Mouse (Mus musculus): ENCODE results near the gene Rp9. TPM values are rescaled to one million over a fixed set of nuclear protein-coding genes. Genes with fewer than 3 reads are reported as not detected.
A peak's percentile ranks its signal among the peaks of the same experiment; 100 is the strongest.
"Not testable (repeated sequence)": the region's sequence is repeated elsewhere in the genome, so short reads cannot be mapped to it uniquely, and the experiment has no call there.

Rp9 gene
- polyA plus RNA-seq, 1 experiment from 2014 or later = 56.0 TPM

GRCm38 (mm10) chr9:22467371-22468169 lies 2.0 kb downstream of the Rp9 start:
- under 1% methylated on average over 71 of the region's 73 CpGs for WGBS

GRCm38 (mm10) chr9:22466212-22466611 lies 3.3 kb downstream of the Rp9 start:
- Histone ChIP-seq H3K4me3 (ENCODE audit: low read length) (no peak overlapping the region), H3K27ac (ENCODE audit: low read length) (no peak overlapping the region), H3K27me3 (ENCODE audit: insufficient read depth, low read length) (no peaks in the 10 kb centered on the region), H3K9ac (replicated peaks; ENCODE audit: low read length) (no peak overlapping the region), H3K36me3 (ENCODE audit: insufficient read depth, low read length) (peaks cover 11% of the 10 kb centered on the region), H3K4me1 (ENCODE audit: insufficient read depth, low read length) (0 out of 2 replicates have a peak, but pooled peaks cover 3% of the 10 kb centered on the region), H3K9me3 (ENCODE audit: low read length) (no peaks in the 10 kb centered on the region), H3K4me2 (replicated peaks; ENCODE audit: low read depth, low read length) (no peak overlapping the region)
- no peak for ATAC-seq (ENCODE audit: low FRiP score, low TSS enrichment)
- 91% methylated on average over 5 of the region's 5 CpGs for WGBS

More at GRCm38 (mm10) chr9:22467371-22468169, 2.0 kb downstream of the Rp9 start:
- Histone ChIP-seq H3K9ac (replicated peaks; ENCODE audit: low read length) (peak overlapping the region; percentile 97), H3K36me3 (ENCODE audit: insufficient read depth, low read length) (peaks cover 6% of the 10 kb centered on the region; the same call in 1 of the 2 replicates), H3K4me1 (ENCODE audit: insufficient read depth, low read length) (0 out of 2 replicates have a peak, but pooled peaks cover 3% of the 10 kb centered on the region), H3K9me3 (ENCODE audit: low read length) (no peaks in the 10 kb centered on the region), H3K27me3 (ENCODE audit: insufficient read depth, low read length) (no peaks in the 10 kb centered on the region), H3K4me3 (ENCODE audit: low read length) (peak overlapping the region; percentile 84), H3K4me2 (replicated peaks; ENCODE audit: low read depth, low read length) (peak overlapping the region; percentile 71), H3K27ac (ENCODE audit: low read length) (peak overlapping the region; percentile 86)
- peak; percentile 81 for ATAC-seq (ENCODE audit: low FRiP score, low TSS enrichment)

GRCm38 (mm10) chr9:22461946-22462345 lies 7.6 kb downstream of the Rp9 start:
- Histone ChIP-seq H3K27ac (ENCODE audit: low read length) (no peak overlapping the region), H3K4me1 (ENCODE audit: insufficient read depth, low read length) (no peaks in the 10 kb centered on the region), H3K4me3 (ENCODE audit: low read length) (no peak overlapping the region), H3K4me2 (replicated peaks; ENCODE audit: low read depth, low read length) (no peak overlapping the region), H3K27me3 (ENCODE audit: insufficient read depth, low read length) (no peaks in the 10 kb centered on the region), H3K9ac (replicated peaks; ENCODE audit: low read length) (no peak overlapping the region), H3K9me3 (ENCODE audit: low read length) (no peaks in the 10 kb centered on the region), H3K36me3 (ENCODE audit: insufficient read depth, low read length) (peaks cover 27% of the 10 kb centered on the region)
- no peak for ATAC-seq (ENCODE audit: low FRiP score, low TSS enrichment)
- 82% methylated on average over 3 of the region's 3 CpGs for whole genome bisulfite sequencing

GRCm38 (mm10) chr9:22457142-22457835 lies 12.3 kb downstream of the Rp9 start:
- Histone ChIP-seq H3K27me3 (ENCODE audit: insufficient read depth, low read length) (no peaks in the 10 kb centered on the region), H3K9me3 (ENCODE audit: low read length) (no peaks in the 10 kb centered on the region), H3K4me1 (ENCODE audit: insufficient read depth, low read length) (no peaks in the 10 kb centered on the region), H3K27ac (ENCODE audit: low read length) (no peak overlapping the region), H3K4me2 (replicated peaks; ENCODE audit: low read depth, low read length) (no peak overlapping the region), H3K9ac (replicated peaks; ENCODE audit: low read length) (no peak overlapping the region), H3K36me3 (ENCODE audit: insufficient read depth, low read length) (peaks cover 59% of the 10 kb centered on the region), H3K4me3 (ENCODE audit: low read length) (no peak overlapping the region)
- WGBS = 84% methylated on average over 11 of the region's 11 CpGs
- ATAC-seq (ENCODE audit: low FRiP score, low TSS enrichment) = no peak

- Histone ChIP-seq H3K9ac (replicated peaks; ENCODE audit: low read length) (no peak overlapping the region), H3K4me2 (replicated peaks; ENCODE audit: low read depth, low read length) (no peak overlapping the region), H3K27me3 (ENCODE audit: insufficient read depth, low read length) (no peaks in the 10 kb centered on the region), H3K36me3 (ENCODE audit: insufficient read depth, low read length) (peaks cover 69% of the 10 kb centered on the region), H3K4me1 (ENCODE audit: insufficient read depth, low read length) (no peaks in the 10 kb centered on the region), H3K27ac (ENCODE audit: low read length) (no peak overlapping the region), H3K4me3 (ENCODE audit: low read length) (no peak overlapping the region), H3K9me3 (ENCODE audit: low read length) (no peaks in the 10 kb centered on the region)
- no peak for ATAC-seq (ENCODE audit: low FRiP score, low TSS enrichment)
Observed at GRCm38 (mm10) chr9:22455041-22455440, 14.5 kb downstream of the Rp9 start.

GRCm38 (mm10) chr9:22453990-22454389 lies 15.6 kb downstream of the Rp9 start, which contains the start of gene Gm17545:
Gene Gm17545 (plus strand): TSS chr9:22454290.
- H3K9me3 ChIP-seq (ENCODE audit: low read length); H3K4me1 ChIP-seq (ENCODE audit: insufficient read depth, low read length); H3K9ac ChIP-seq (replicated peaks; ENCODE audit: low read length); H3K27me3 ChIP-seq (ENCODE audit: insufficient read depth, low read length); H3K4me2 ChIP-seq (replicated peaks; ENCODE audit: low read depth, low read length); ATAC-seq (ENCODE audit: low FRiP score, low TSS enrichment); H3K27ac ChIP-seq (ENCODE audit: low read length); H3K4me3 ChIP-seq (ENCODE audit: low read length): not testable (repeated sequence)
- peaks cover 79% of the 10 kb centered on the region for H3K36me3 ChIP-seq (ENCODE audit: insufficient read depth, low read length)
- WGBS = 92% methylated on average over 8 of the region's 8 CpGs

GRCm38 (mm10) chr9:22453501-22453924 lies 16.0 kb downstream of the Rp9 start:
- H3K9ac ChIP-seq (replicated peaks; ENCODE audit: low read length) = no peak overlapping the region
- peaks cover 83% of the 10 kb centered on the region for H3K36me3 ChIP-seq (ENCODE audit: insufficient read depth, low read length)
- no peak overlapping the region for H3K4me2 ChIP-seq (replicated peaks; ENCODE audit: low read depth, low read length)
- 94% methylated on average over 10 of the region's 10 CpGs for WGBS
- H3K27me3 ChIP-seq (ENCODE audit: insufficient read depth, low read length) = no peaks in the 10 kb centered on the region
- no peaks in the 10 kb centered on the region for H3K9me3 ChIP-seq (ENCODE audit: low read length)
- no peaks in the 10 kb centered on the region for H3K4me1 ChIP-seq (ENCODE audit: insufficient read depth, low read length)
- ATAC-seq (ENCODE audit: low FRiP score, low TSS enrichment) = no peak
- no peak overlapping the region for H3K27ac ChIP-seq (ENCODE audit: low read length)
- H3K4me3 ChIP-seq (ENCODE audit: low read length) = no peak overlapping the region

GRCm38 (mm10) chr9:22452697-22453096 lies 16.8 kb downstream of the Rp9 start:
- Histone ChIP-seq H3K9me3 (ENCODE audit: low read length) (no peaks in the 10 kb centered on the region), H3K4me3 (ENCODE audit: low read length) (no peak overlapping the region), H3K4me1 (ENCODE audit: insufficient read depth, low read length) (no peaks in the 10 kb centered on the region), H3K4me2 (replicated peaks; ENCODE audit: low read depth, low read length) (no peak overlapping the region), H3K36me3 (ENCODE audit: insufficient read depth, low read length) (peaks cover 87% of the 10 kb centered on the region), H3K27me3 (ENCODE audit: insufficient read depth, low read length) (no peaks in the 10 kb centered on the region), H3K9ac (replicated peaks; ENCODE audit: low read length) (no peak overlapping the region), H3K27ac (ENCODE audit: low read length) (no peak overlapping the region)
- WGBS = 87% methylated on average over 10 of the region's 10 CpGs
- ATAC-seq (ENCODE audit: low FRiP score, low TSS enrichment) = no peak

GRCm38 (mm10) chr9:22449209-22449608 lies 20.3 kb downstream of the Rp9 start:
- no peaks in the 10 kb centered on the region for H3K27me3 ChIP-seq (ENCODE audit: insufficient read depth, low read length)
- WGBS = 89% methylated on average over 6 of the region's 6 CpGs
- H3K4me3 ChIP-seq (ENCODE audit: low read length) = no peak overlapping the region
- H3K27ac ChIP-seq (ENCODE audit: low read length) = no peak overlapping the region
- no peaks in the 10 kb centered on the region for H3K4me1 ChIP-seq (ENCODE audit: insufficient read depth, low read length)
- H3K9me3 ChIP-seq (ENCODE audit: low read length) = no peaks in the 10 kb centered on the region
- H3K9ac ChIP-seq (replicated peaks; ENCODE audit: low read length) = no peak overlapping the region
- no peak for ATAC-seq (ENCODE audit: low FRiP score, low TSS enrichment)
- H3K36me3 ChIP-seq (ENCODE audit: insufficient read depth, low read length) = peaks cover 72% of the 10 kb centered on the region
- H3K4me2 ChIP-seq (replicated peaks; ENCODE audit: low read depth, low read length) = no peak overlapping the region

- Histone ChIP-seq H3K9ac (replicated peaks; ENCODE audit: low read length) (no peak overlapping the region), H3K9me3 (ENCODE audit: low read length) (no peaks in the 10 kb centered on the region), H3K4me2 (replicated peaks; ENCODE audit: low read depth, low read length) (no peak overlapping the region), H3K36me3 (ENCODE audit: insufficient read depth, low read length) (peaks cover 65% of the 10 kb centered on the region), H3K27me3 (ENCODE audit: insufficient read depth, low read length) (no peaks in the 10 kb centered on the region), H3K4me3 (ENCODE audit: low read length) (no peak overlapping the region), H3K4me1 (ENCODE audit: insufficient read depth, low read length) (no peaks in the 10 kb centered on the region), H3K27ac (ENCODE audit: low read length) (no peak overlapping the region)
- ATAC-seq (ENCODE audit: low FRiP score, low TSS enrichment) = no peak
- 88% methylated on average over 13 of the region's 13 CpGs for WGBS
Observed at GRCm38 (mm10) chr9:22448420-22448819, 21.1 kb downstream of the Rp9 start.
